Mouse (Mus musculus): ENCODE data around the gene Capn7.

Gene Capn7

DNA sequence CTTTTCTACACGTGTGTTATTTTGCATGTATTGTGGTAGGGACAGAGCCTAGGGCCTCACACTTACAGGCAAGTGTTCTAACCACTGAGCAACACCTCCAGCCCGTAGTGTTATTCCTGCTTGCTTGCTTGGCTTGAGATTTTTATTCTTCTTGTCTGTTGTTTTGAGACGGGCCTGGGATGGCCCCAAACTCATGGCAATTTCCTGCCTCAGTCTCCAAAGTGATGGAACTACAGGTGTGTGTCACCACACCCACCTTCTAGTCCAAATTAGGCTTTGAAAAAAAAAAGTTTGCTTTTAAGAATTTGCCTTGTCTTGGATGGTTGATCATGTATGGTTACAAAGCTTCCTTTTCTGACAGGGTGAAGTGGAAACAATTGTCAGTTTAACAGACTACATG is 80.0 kb downstream of the Capn7 start:
- DNase-seq, result peak; percentile 68 to 70

DNA sequence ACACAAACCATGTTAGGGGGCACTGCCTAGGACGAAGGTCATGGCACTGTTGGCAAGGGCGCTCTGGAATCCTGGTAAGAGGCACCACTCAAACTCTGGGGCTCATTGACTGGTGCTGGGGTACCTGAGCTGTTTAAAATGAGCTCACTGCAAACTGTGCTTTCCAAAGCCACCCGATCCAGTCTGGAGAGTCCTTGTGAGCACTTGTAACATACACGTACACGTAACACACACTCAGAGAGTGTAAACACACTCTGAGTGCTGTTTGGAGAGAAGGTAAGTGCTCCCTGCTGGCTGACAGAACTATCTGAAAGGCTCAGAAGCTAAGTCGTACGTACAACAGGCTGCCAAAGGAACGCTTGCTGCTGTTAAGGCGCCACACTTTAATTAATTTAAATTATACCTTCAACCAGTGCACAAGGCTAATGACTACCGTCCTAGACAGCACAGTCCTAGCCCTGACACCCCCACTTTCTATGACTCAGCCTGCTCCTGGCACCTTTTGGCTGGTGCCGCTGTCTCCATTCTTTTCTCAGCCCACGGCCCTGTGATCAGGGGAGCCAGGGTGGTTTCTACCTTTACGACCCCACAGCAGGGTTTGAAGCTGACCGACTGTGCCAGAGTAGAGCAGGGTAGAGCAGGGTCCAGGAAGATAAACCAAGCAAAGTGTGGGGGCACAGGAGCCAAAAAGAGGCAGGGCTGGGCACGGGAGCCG is 80.6 kb downstream of the Capn7 start:
- peak in 1 of 2 experiments; percentile 61 for DNase-seq

- DNase-seq, result no peak
Measured at GRCm38 (mm10) chr14:31419279-31419678, 82.8 kb downstream of the Capn7 start.

DNA sequence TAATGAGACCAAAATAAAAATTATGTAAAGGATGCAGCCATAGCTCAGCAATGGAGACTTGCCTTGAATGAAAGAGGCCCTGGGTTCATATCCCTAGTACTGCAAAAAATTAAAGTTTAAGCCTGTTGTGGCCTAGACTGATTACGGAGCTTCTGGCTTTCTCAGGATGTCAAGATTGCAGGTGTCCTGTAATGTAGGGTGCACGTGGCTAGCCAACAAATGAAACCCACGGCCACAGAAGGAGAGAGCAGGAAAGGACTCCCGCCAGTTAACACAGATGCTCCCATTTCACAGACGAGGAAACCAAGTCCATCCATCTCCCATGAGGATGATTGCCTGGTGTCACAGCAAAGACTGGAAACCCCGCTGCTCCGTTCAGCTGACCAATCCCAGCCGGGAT is 83.7 kb downstream of the Capn7 start:
- DNase-seq, result no peak

- peak; percentile 29 to 50 for DNase-seq
Measured at GRCm38 (mm10) chr14:31420562-31420961, 84.1 kb downstream of the Capn7 start.

DNA sequence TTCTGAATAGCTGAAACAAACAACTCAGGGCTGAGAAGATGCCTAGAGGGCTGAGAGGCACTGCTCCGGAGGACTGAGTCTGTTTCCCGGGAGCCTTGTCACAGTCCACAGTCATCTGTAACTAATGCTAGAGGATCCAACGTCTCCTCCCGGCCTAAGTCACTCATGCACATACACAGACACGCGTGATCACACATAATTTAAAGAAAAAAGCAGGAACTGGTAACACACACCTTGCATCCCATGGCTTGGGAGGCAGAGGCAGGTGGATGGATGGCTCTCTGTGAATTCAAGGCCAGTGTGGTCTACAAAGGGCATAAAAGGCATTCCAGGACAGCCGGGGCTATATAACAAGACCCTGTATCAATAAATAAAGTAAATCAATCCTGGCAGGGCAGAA is 84.5 kb downstream of the Capn7 start:
- no peak for DNase-seq
